Mouse (Mus musculus) lung, adult 2 months (tissue): ENCODE results near the gene Gja3. TPM values are rescaled to one million over a fixed set of nuclear protein-coding genes. Genes with fewer than 3 reads are reported as not detected.

ENCODE experiments used
- DNase-seq: peaks from one replicate; pipeline ENCODE4 v3.0.0; 2022
- H3K4me1 ChIP-seq: fragments of 200-500 bp; 2 replicates; pipeline ENCODE4 v1.6.1; 2011; ENCODE audit warnings: low read length; ENCODE audit not compliant: control insufficient read depth, insufficient read depth
- H3K4me3 ChIP-seq: fragments of 200-500 bp; replicated peaks from 2 replicates; pipeline ENCODE3; 2011; ENCODE audit warnings: low read depth, mild to moderate bottlenecking, control low read depth, low read length; ENCODE audit errors: extremely low read depth
- CTCF ChIP-seq: fragments of 200-500 bp; IDR thresholded peaks from 2 replicates; pipeline ENCODE4 v1.5.1; 2011; ENCODE audit warnings: mild to moderate bottlenecking, low read length, control low read depth; ENCODE audit not compliant: insufficient read depth
- POLR2A ChIP-seq: fragments of 200-500 bp; IDR thresholded peaks from 2 replicates; pipeline ENCODE4 v1.6.1; 2011; ENCODE audit warnings: low read depth, mild to moderate bottlenecking, control low read depth, low read length, borderline replicate concordance; ENCODE audit errors: extremely low read depth
- WGBS: fragments of 180-500 bp; shearing (Covaris S2); methylation state at CpG from one replicate; pipeline ENCODE4 v1.1.7; 2018; 5-methylcytosine and 5-hydroxymethylcytosine counted together
- polyA plus RNA-seq: library from polyadenylated mRNA; depleted of rRNA; stranded (reverse); fragments of >200 nt; gene quantifications from 2 replicates; pipeline ENCODE4 v1.2.3, GENCODE M21; 2012; rRNA removed

Gene Gja3
- polyA plus RNA-seq = 0.24 and 0.97 TPM in 2 replicates

GRCm38 (mm10) chr14:57057563-57058321 is at the start of gene Gja3:
Gene Gja3 (minus strand): TSS chr14:57058100.
- Histone ChIP-seq H3K4me1 (no peaks in the 10 kb centered on the region), H3K4me3 (no peak within 1 kb of the TSS)
- no peak for TF ChIP-seq CTCF
- no peak for TF ChIP-seq POLR2A
- no peak for DNase-seq
- WGBS = 2% methylated on average over 73 of the region's 79 CpGs

- H3K4me3 ChIP-seq = no peak overlapping the region
- H3K4me1 ChIP-seq = no peaks in the 10 kb centered on the region; the same call in 1 of the 2 replicates
- TF ChIP-seq CTCF (no peak), POLR2A (no peak)
- no peak for DNase-seq
- WGBS = 64% methylated on average over 8 of the region's 8 CpGs
Measured at GRCm38 (mm10) chr14:57107091-57107490, 49.2 kb upstream of the Gja3 start.

- DNase-seq = no peak
- Histone ChIP-seq H3K4me1 (no peaks in the 10 kb centered on the region; the same call in 1 of the 2 replicates), H3K4me3 (no peak overlapping the region)
- 58% methylated on average over 11 of the region's 11 CpGs for WGBS
- no peak for TF ChIP-seq CTCF
- no peak for TF ChIP-seq POLR2A
Measured at GRCm38 (mm10) chr14:57105721-57106120, 47.8 kb upstream of the Gja3 start.

- DNase-seq = no peak
- WGBS = 20% methylated on average over 14 of the region's 14 CpGs
- TF ChIP-seq CTCF (no peak), POLR2A (no peak)
- H3K4me3 ChIP-seq = no peak overlapping the region
- no peaks in the 10 kb centered on the region; the same call in 1 of the 2 replicates for H3K4me1 ChIP-seq
Measured at GRCm38 (mm10) chr14:57105111-57105510, 47.2 kb upstream of the Gja3 start.

GRCm38 (mm10) chr14:57104106-57105023 is 46.5 kb upstream of the Gja3 start, which contains the start of gene Gjb2:
Gene Gjb2 (minus strand): TSS chr14:57104702.
- TF ChIP-seq CTCF (no peak), POLR2A (no peak)
- WGBS = 1% methylated on average over 101 of the region's 101 CpGs
- Histone ChIP-seq H3K4me3 (peak within 1 kb of the TSS; percentile 62), H3K4me1 (no peaks in the 10 kb centered on the region; the same call in 1 of the 2 replicates)
- peak; percentile 62 for DNase-seq

GRCm38 (mm10) chr14:57103711-57104105 is 45.8 kb upstream of the Gja3 start:
- TF ChIP-seq POLR2A (no peak), CTCF (no peak)
- H3K4me3 ChIP-seq = peak overlapping the region; percentile 62
- no peaks in the 10 kb centered on the region; the same call in 1 of the 2 replicates for H3K4me1 ChIP-seq
- peak; percentile 15 for DNase-seq
- 4% methylated on average over 22 of the region's 22 CpGs for WGBS

GRCm38 (mm10) chr14:57103121-57103520 is 45.2 kb upstream of the Gja3 start:
- 71% methylated on average over 6 of the region's 6 CpGs for WGBS
- no peak for DNase-seq
- H3K4me3 ChIP-seq = no peak overlapping the region
- TF ChIP-seq POLR2A = no peak
- H3K4me1 ChIP-seq = no peaks in the 10 kb centered on the region; the same call in 1 of the 2 replicates

- WGBS = 69% methylated on average over 7 of the region's 7 CpGs
- TF ChIP-seq CTCF = no peak
- TF ChIP-seq POLR2A = no peak
- DNase-seq = no peak
- Histone ChIP-seq H3K4me3 (no peak overlapping the region), H3K4me1 (no peaks in the 10 kb centered on the region; the same call in 1 of the 2 replicates)
Measured at GRCm38 (mm10) chr14:57101623-57102022, 43.7 kb upstream of the Gja3 start.

- no peak for TF ChIP-seq POLR2A
- TF ChIP-seq CTCF = no peak
- WGBS = 63% methylated on average over 4 of the region's 4 CpGs
- DNase-seq = no peak
- Histone ChIP-seq H3K4me3 (no peak overlapping the region), H3K4me1 (no peaks in the 10 kb centered on the region)
Measured at GRCm38 (mm10) chr14:57095855-57096254, 38.0 kb upstream of the Gja3 start.

- H3K4me1 ChIP-seq = no peaks in the 10 kb centered on the region
- no peak for TF ChIP-seq POLR2A
- TF ChIP-seq CTCF = peak; percentile 78
- WGBS = 8% methylated on average over 8 of the region's 8 CpGs
- no peak overlapping the region for H3K4me3 ChIP-seq
- DNase-seq = peak; percentile 27
Measured at GRCm38 (mm10) chr14:57093029-57093428, 35.1 kb upstream of the Gja3 start.
